Mouse (Mus musculus): ENCODE data around the gene Gm10073. TPM values are rescaled to one million over a fixed set of nuclear protein-coding genes. Genes with fewer than 3 reads are reported as not detected.

Gene Gm10073
- polyA plus RNA-seq, 1 experiment, result 67.4 TPM

- TF ChIP-seq POLR2A (IDR thresholded peaks at IDR 0.05; ENCODE audit: borderline replicate concordance, extremely low read depth, insufficient read depth, insufficient read length, poor library complexity, severe bottlenecking) (no peak), CTCF (IDR thresholded peaks at IDR 0.05; ENCODE audit: borderline replicate concordance, extremely low read depth, insufficient read depth, insufficient read length) (no peak)
- no peak for DNase-seq (ENCODE audit: low read depth)
These were observed 46.5 kb downstream of the Gm10073 start for GRCm38 (mm10) chr8:106526725-106527124.

Other genes with a start within 250 kb of the Gm10073 start
- 29.2 and 52.3 TPM in 2 replicates for gene Smpd3, start 235.5 kb downstream of the Gm10073 start, polyA plus RNA-seq (2012; rRNA removed)
- 32.1 and 34.0 TPM in 2 replicates for gene Zfp90, start 158.1 kb downstream of the Gm10073 start, polyA plus RNA-seq (2012; rRNA removed)
- not detected in 2 replicates for gene 6030452D12Rik, start 72.9 kb downstream of the Gm10073 start, polyA plus RNA-seq (2012; rRNA removed)
- 2.0 and 4.8 TPM in 2 replicates for gene Cdh3, start 62.6 kb downstream of the Gm10073 start, polyA plus RNA-seq (2012; rRNA removed)
- gene Cdh1, start 29.9 kb upstream of the Gm10073 start, polyA plus RNA-seq (2012; rRNA removed), result 3.1 and 4.3 TPM in 2 replicates
- gene Tango6, start 109.6 kb upstream of the Gm10073 start, polyA plus RNA-seq (2012; rRNA removed), result 3.8 and 5.2 TPM in 2 replicates

Data from brain, embryonic 14.5 days (tissue).